Mouse (Mus musculus): ENCODE results near the gene Cbln4.

- TF ChIP-seq ZNF384 (IDR thresholded peaks at IDR 0.05; ENCODE audit: low read depth, low read length): no peak
- peak; percentile 47; the same call in 1 of the 2 replicates for TF ChIP-seq HCFC1 (IDR thresholded peaks at IDR 0.05; ENCODE audit: borderline replicate concordance, insufficient read depth, low read length)
Measured at GRCm38 (mm10) chr2:172042125-172042524, 1.1 kb downstream of the Cbln4 start.
